Mouse (Mus musculus): ENCODE measurements around the gene Adam25.

The Adam25 gene

GRCm38 (mm10) chr8:40751908-40752307 is at the start of gene Adam25:
Adam25 (plus strand) TSS chr8:40752208.
- 63% methylated on average over 1 of the region's 1 CpGs for WGBS

GRCm38 (mm10) chr8:40715406-40715805 is 36.6 kb upstream of the Adam25 start:
- WGBS: 92% methylated on average over 4 of the region's 4 CpGs

- 92% methylated on average over 7 of the region's 7 CpGs for WGBS
Observed at GRCm38 (mm10) chr8:40715986-40716385, 36.0 kb upstream of the Adam25 start.

GRCm38 (mm10) chr8:40792973-40793372 is 41.0 kb downstream of the Adam25 start, which contains the start of gene Adam20:
Adam20 (plus strand) TSS chr8:40793273.
- WGBS: 91% methylated on average over 1 of the region's 1 CpGs

- WGBS: 89% methylated on average over 2 of the region's 2 CpGs
Observed at GRCm38 (mm10) chr8:40803379-40804079, 51.5 kb downstream of the Adam25 start.

Data from cerebral cortex, adult 2 months (tissue).